Mouse (Mus musculus) adipocyte (in vitro differentiated cells): Measurements from ENCODE around the gene Jam3.
"Not testable (repeated sequence)": the region's sequence is repeated elsewhere in the genome, so short reads cannot be mapped to it uniquely, and the experiment has no call there.

Experiments
- DNase-seq: peaks from one replicate; pipeline ENCODE4 v3.0.0-alpha.2; 2016; ENCODE audit warnings: low spot score

Gene Jam3

GRCm38 (mm10) chr9:27170726-27171125 lies 15.5 kb upstream of the Jam3 start:
- no peak for DNase-seq

- DNase-seq, result no peak
Measured at GRCm38 (mm10) chr9:27166981-27167380, 11.8 kb upstream of the Jam3 start.

DNA sequence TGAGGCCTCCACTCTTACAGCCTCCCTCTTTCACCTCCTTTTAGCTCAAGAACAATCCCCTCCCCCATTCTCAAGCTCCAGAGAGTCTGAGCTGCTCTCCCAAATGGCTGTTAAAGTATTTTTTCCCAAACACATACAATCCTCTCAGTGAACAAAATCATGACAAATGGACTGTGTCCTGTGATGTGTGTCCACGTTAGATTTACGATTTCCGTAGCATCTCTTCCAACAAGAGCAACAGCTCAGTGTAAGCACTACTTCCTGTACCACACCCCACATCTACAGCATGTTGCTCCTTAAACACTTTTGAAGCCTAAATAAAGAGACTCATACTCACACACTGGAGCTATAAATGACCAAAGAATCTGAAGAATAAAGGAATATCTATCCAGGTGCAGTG lies 10.4 kb upstream of the Jam3 start:
- no peak for DNase-seq

DNA sequence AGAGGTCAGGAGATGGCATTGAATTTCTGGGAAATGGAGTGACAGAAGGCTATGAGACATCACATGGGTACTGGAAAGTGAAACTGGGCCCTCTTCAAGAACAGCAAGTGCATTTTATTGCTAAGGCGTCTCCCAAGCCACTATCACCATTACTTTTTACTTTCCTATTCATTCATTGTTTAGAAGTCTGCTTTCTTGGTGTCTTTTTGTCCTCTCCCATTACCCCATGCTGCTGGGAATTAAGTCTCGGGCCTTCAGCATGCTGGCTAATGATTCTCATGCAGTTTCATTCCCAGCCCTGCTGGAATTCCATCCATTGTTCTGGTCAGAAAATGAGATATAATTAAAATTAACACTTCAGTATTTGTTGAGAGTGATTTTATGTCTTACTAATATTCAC lies 9.7 kb upstream of the Jam3 start:
- DNase-seq, result no peak

- DNase-seq, result not testable (repeated sequence)
Measured at GRCm38 (mm10) chr9:27163661-27164060, 8.4 kb upstream of the Jam3 start.

DNA sequence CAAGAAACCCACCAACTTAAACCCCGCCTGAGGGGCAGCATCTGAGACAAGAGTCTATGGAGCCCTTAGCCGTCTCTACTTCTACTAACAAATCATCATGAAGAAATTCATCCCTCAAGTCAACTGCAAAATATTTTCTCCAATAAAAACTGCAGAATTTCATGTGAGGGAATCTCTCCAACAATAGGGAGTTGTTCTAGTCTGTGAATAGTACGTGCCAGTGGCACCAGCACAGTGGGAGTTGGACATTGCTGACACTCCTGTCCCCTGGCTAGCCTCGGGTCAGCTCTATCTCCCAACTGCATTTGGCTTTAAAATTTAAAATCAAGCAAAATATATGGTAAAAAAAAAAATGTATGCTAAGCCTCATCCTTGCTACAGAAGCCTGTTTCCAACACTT lies 1.4 kb downstream of the Jam3 start:
- DNase-seq, result no peak

DNA sequence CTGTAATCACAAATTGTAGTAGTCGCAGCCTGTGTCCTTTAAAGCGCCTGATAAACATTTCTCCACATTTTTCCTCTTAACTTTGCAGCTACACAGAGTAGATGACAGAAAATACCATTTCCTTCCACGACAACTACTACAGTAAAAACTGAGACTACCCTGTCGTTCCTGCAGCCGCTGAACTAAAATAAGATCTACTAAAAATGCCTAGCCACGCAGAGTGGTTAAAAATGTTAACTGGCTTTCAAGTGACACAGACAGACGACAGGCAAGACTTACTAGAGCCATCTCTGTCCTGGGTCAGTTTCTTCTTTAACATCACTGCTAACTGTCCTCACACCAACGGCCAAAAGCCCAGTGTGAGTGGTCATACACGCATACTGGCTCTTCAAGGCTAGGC lies 5.4 kb downstream of the Jam3 start:
- no peak for DNase-seq

GRCm38 (mm10) chr9:27148631-27149471 lies 6.4 kb downstream of the Jam3 start:
- DNase-seq, result no peak

DNA sequence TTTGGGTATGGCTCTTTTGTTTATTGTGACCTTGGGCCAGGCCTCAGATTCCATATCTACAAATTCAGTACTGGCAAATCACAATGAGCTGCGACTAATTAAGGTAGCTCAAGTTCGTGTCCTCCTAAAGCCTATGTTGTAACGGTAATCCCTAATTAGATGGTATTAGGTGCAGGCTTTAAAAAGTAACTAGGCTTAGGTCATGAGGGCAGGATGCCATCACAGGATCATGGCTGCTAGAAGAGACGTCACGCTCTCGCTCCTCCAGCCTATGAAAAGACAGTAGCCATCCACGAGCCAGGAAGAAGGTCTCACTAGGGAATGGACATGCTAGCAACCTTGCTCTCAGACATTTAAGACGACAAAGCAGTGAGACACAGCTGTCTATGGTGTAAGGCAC lies 7.3 kb downstream of the Jam3 start:
- no peak for DNase-seq

DNA sequence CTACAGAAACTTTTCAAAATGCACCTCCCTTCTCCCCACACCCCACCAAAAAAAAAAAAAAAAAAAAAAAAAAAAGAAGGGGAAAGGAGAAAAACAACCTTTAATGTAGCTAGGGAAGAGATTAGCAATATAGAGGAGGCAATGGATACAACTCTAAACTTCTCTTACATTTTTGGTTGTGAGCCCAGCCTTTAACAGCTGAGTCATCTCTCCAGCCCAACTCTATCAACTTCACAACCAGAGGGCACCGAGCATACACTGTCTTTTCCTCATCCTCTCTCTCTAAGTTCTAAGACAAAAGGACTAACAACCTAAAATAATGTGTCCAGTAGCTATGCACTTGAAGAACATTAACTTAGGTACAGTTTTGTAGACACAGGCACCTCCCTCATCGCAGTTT lies 8.4 kb downstream of the Jam3 start:
- no peak for DNase-seq

- no peak for DNase-seq
Measured at GRCm38 (mm10) chr9:27144996-27145395, 10.2 kb downstream of the Jam3 start.

DNA sequence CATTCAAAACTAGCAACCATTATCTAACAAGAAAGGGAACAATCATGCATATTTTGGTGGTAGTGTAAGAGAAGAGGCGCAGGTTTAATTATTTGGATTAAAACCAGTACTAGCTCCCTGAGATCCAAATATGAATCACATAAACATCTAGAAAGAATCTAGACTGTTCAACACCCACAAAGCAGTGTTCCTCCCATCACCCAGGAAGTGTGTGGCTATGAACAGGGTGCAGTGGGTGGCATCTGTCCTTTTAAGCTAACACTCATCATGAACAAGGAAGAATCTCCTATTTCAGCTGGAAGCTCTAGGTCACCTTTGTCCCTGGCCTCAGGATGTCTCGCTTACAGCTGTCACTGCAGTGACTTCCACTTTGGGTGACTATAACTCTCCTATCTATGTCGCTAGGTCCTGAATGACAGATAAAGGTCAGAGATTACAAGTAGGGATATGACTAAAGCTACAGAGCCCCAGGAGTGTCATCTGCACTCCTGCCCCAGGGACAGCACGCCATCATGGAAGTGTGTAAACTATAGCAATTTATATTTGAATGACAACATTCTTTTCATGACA lies 10.9 kb downstream of the Jam3 start:
- DNase-seq, result no peak

DNA sequence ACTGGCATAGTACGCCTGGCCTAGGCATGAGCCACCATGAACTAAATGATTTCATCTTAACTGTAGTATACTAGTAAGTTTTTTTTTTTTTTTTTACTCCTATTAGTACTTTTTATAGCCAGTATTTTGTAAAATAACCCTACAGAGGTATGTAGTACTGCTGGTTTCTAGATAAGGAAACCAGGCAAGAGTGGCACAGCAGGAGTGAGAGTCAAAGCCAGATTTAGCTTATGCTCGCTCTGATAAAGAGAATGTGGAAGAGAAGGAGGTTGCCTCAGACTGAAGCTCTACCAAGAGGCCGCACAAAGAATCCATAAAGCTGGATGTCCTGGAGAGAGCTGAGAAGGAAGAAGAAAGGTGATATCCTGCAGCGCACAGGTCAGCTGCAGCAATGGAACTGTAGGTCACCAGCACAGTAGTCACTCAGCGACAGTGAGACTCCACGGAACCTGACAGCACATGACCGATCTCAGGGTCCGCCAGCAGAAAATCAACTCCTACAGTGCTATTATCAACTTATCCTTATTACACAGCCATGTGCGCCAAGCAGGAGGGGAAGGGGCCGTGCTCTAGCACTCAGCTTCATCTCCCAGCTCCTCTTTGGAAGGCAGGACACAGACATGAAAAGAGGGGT lies 14.7 kb downstream of the Jam3 start:
- no peak for DNase-seq

DNA sequence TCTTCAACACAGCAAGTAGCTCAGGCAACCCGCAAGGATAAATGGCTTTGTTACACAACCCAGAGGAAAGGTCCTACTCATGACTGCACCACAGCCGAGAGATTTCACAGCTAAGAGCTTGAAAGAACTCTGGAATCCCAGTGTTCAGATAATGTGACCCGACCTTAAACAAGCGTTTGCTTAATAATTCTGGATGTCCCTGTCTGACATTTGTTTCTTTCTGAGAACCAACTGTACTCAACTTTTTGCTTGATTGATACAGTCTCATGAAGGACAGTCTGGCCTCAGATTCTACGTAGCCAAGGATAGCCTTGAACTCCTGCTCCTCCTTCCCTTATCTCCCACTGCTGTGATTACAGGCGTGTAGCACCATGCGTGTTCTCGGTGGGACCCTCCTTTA lies 18.6 kb downstream of the Jam3 start:
- no peak for DNase-seq

- no peak for DNase-seq
Measured at GRCm38 (mm10) chr9:27135372-27135771, 19.8 kb downstream of the Jam3 start.

- peak; percentile 48 for DNase-seq
Measured at GRCm38 (mm10) chr9:27134410-27134809, 20.8 kb downstream of the Jam3 start.

DNA sequence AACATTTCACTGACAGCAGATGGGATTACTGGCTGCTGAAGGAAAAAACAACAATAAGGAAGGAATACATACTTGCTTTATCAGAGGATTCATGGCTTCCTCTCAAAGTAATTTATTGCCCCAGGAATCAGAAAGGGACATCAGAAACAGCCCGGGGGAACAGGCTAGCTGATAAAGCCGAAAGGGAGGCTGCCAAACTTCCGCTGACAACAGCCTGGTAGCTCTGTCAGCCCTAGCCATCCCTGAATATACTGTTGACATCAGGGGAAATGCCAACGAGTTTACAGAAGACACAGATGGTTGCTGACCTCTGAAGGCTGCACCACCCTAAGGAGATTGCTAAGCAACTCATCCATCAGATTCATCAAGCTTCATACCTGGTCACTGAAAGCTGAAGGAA lies 26.6 kb downstream of the Jam3 start:
- DNase-seq, result no peak

GRCm38 (mm10) chr9:27126543-27126942 lies 28.7 kb downstream of the Jam3 start:
- no peak for DNase-seq

DNA sequence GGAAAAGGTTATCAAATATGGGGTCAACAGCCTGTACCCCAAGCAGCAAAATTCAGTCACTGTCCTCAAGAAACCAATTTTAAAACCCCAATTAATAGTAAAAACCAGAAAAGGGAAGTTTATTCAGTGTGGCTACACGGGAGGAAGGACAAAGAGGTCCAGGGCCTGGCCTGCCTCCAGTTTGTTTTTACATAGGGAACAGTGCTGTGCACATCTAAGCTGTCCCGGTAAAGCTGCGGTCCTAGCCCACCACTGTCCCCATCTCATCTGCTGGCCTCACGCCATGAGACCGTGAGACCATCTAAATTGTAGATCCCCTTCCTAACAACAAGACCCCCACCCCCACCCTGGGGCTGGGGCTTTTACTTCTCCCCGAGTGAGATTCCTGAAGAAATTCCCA lies 29.8 kb downstream of the Jam3 start:
- no peak for DNase-seq

GRCm38 (mm10) chr9:27123947-27124346 lies 31.3 kb downstream of the Jam3 start:
- no peak for DNase-seq

GRCm38 (mm10) chr9:27122963-27123362 lies 32.3 kb downstream of the Jam3 start:
- no peak for DNase-seq

- no peak for DNase-seq
Measured at GRCm38 (mm10) chr9:27122076-27122475, 33.1 kb downstream of the Jam3 start.

GRCm38 (mm10) chr9:27121254-27121653 lies 34.0 kb downstream of the Jam3 start:
- DNase-seq, result no peak
